Mouse (Mus musculus) heart, postnatal 0 days (tissue): Measurements from ENCODE around the gene Nabp2. TPM values are rescaled to one million over a fixed set of nuclear protein-coding genes. Genes with fewer than 3 reads are reported as not detected.

Source experiments
- ATAC-seq: fragments of 200-750 bp; cut with Nextera tagmentation; 2 replicates; pipeline ENCODE4 v1.8.0; 2017; ENCODE audit warnings: low read depth, moderate number of reproducible peaks, moderate library complexity; ENCODE audit not compliant: insufficient read depth
- DNase-seq: peaks from one replicate; pipeline ENCODE4 v3.0.0-alpha.2; 2016; ENCODE audit warnings: low spot score
- H3K27ac ChIP-seq: fragments of 300-500 bp; sonication (generic); 2 replicates; pipeline ENCODE4 v1.5.1; 2014; ENCODE audit warnings: low read depth, mild to moderate bottlenecking
- H3K27me3 ChIP-seq: fragments of 300-500 bp; sonication (generic); 2 replicates; pipeline ENCODE4 v1.6.1; 2014; ENCODE audit warnings: low read length, mixed read lengths; ENCODE audit not compliant: control insufficient read depth, insufficient read depth
- H3K36me3 ChIP-seq: fragments of 300-500 bp; sonication (generic); replicated peaks from 2 replicates; pipeline ENCODE4 v1.6.1; 2014; ENCODE audit warnings: low read length, mixed read lengths; ENCODE audit not compliant: control insufficient read depth, insufficient read depth
- H3K4me1 ChIP-seq: fragments of 300-500 bp; sonication (generic); 2 replicates; pipeline ENCODE4 v1.6.1; 2014; ENCODE audit warnings: antibody characterized with exemption; ENCODE audit not compliant: control insufficient read depth, insufficient read depth
- H3K4me2 ChIP-seq: fragments of 300-500 bp; sonication (generic); 2 replicates; pipeline ENCODE4 v1.6.1; 2014; ENCODE audit warnings: low read depth, mild to moderate bottlenecking, low read length, moderate library complexity
- H3K4me3 ChIP-seq: fragments of 300-500 bp; sonication (generic); 2 replicates; pipeline ENCODE4 v1.5.1; 2014; ENCODE audit warnings: low read depth, low read length
- H3K9ac ChIP-seq: fragments of 300-500 bp; sonication (generic); replicated peaks from 2 replicates; pipeline ENCODE4 v1.6.1; 2014; ENCODE audit warnings: low read depth, low read length, mixed read lengths
- H3K9me3 ChIP-seq: fragments of 300-500 bp; sonication (generic); replicated peaks from 2 replicates; pipeline ENCODE4 v1.6.1; 2016; ENCODE audit warnings: low read length; ENCODE audit not compliant: control insufficient read depth
- CTCF ChIP-seq: IDR thresholded peaks from 2 replicates; pipeline ENCODE4 v1.5.1; 2016; ENCODE audit warnings: antibody characterized with exemption, control low read depth, low read depth
- EP300 ChIP-seq: IDR thresholded peaks from 2 replicates; pipeline ENCODE4 v1.6.1; 2016; ENCODE audit warnings: antibody characterized with exemption, low read depth
- WGBS: fragments of 180-500 bp; shearing (Covaris S2); extraction: QIAGEN DNeasy Blood & Tissue Kit; methylation state at CpG from one replicate; pipeline ENCODE4 v1.1.7; 2014; 5-methylcytosine and 5-hydroxymethylcytosine counted together
- polyA plus RNA-seq: library from polyadenylated mRNA; unstranded; fragments of >200 nt; fragmentation: Nextera tagmentation; extraction: Ambion mirVana; gene quantifications from 2 replicates; pipeline ENCODE4 v1.2.1, GENCODE M21; 2015
- total RNA-seq: library from RNA; depleted of rRNA; stranded (reverse); fragments of >200 nt; gene quantifications from 2 replicates; pipeline ENCODE4 v1.2.3, GENCODE M21; 2014; ENCODE audit warnings: low replicate concordance

The Nabp2 gene
- total and polyA plus RNA-seq, 2 experiments from 2014 or later = 28.1 to 55.5 TPM

- ATAC-seq = peak; percentile 64
- TF ChIP-seq CTCF (no peak), EP300 (no peak)
- peak; percentile 31 for DNase-seq
- peak overlapping the region; percentile 81 for H3K4me3 ChIP-seq
- H3K9me3 ChIP-seq = no peaks in the 10 kb centered on the region
- H3K36me3 ChIP-seq = peaks cover 20% of the 10 kb centered on the region
- peak overlapping the region; percentile 85 for H3K27ac ChIP-seq
- no peaks in the 10 kb centered on the region for H3K27me3 ChIP-seq
- H3K4me1 ChIP-seq = peaks cover 8% of the 10 kb centered on the region; the same call in 1 of the 2 replicates
- H3K4me2 ChIP-seq = peak overlapping the region; percentile 65
- H3K9ac ChIP-seq = peak overlapping the region; percentile 89
- under 1% methylated on average over 29 of the region's 29 CpGs for WGBS
Observed at GRCm38 (mm10) chr10:128458348-128458718, 47.0 kb upstream of the Nabp2 start.

- Histone ChIP-seq H3K27me3 (no peaks in the 10 kb centered on the region), H3K27ac (no peak overlapping the region), H3K9me3 (no peaks in the 10 kb centered on the region), H3K4me3 (no peak overlapping the region), H3K36me3 (peaks cover 14% of the 10 kb centered on the region), H3K9ac (no peak overlapping the region), H3K4me1 (peaks cover 8% of the 10 kb centered on the region; the same call in 1 of the 2 replicates), H3K4me2 (no peak overlapping the region)
- 90% methylated on average over 6 of the region's 6 CpGs for WGBS
- DNase-seq (no peak), ATAC-seq (no peak)
- TF ChIP-seq CTCF (no peak), EP300 (no peak)
Observed at GRCm38 (mm10) chr10:128457676-128458075, 46.4 kb upstream of the Nabp2 start.

- peak; percentile 70 for TF ChIP-seq CTCF
- no peak for TF ChIP-seq EP300
- Histone ChIP-seq H3K9ac (no peak overlapping the region), H3K4me1 (peaks cover 2% of the 10 kb centered on the region; the same call in 1 of the 2 replicates), H3K36me3 (no peaks in the 10 kb centered on the region), H3K9me3 (no peaks in the 10 kb centered on the region), H3K4me2 (peak overlapping the region; percentile 10; the same call in 1 of the 2 replicates), H3K27me3 (no peaks in the 10 kb centered on the region), H3K4me3 (no peak overlapping the region), H3K27ac (no peak overlapping the region)
- DNase-seq (peak; percentile 84), ATAC-seq (no peak)
- 2% methylated on average over 6 of the region's 6 CpGs for WGBS
Observed at GRCm38 (mm10) chr10:128455280-128455679, 44.0 kb upstream of the Nabp2 start.

- Histone ChIP-seq H3K9ac (no peak overlapping the region), H3K27ac (no peak overlapping the region), H3K9me3 (no peaks in the 10 kb centered on the region), H3K4me3 (no peak overlapping the region), H3K36me3 (no peaks in the 10 kb centered on the region), H3K4me2 (no peak overlapping the region), H3K27me3 (no peaks in the 10 kb centered on the region), H3K4me1 (no peaks in the 10 kb centered on the region)
- no peak for TF ChIP-seq EP300
- TF ChIP-seq CTCF = no peak
- ATAC-seq (no peak), DNase-seq (no peak)
- 70% methylated on average over 3 of the region's 3 CpGs for WGBS
Observed at GRCm38 (mm10) chr10:128454471-128454870, 43.2 kb upstream of the Nabp2 start.

- H3K9ac ChIP-seq = no peak overlapping the region
- no peak overlapping the region for H3K4me3 ChIP-seq
- H3K36me3 ChIP-seq = no peaks in the 10 kb centered on the region
- TF ChIP-seq CTCF = no peak
- TF ChIP-seq EP300 = no peak
- H3K4me1 ChIP-seq = no peaks in the 10 kb centered on the region
- no peak overlapping the region for H3K27ac ChIP-seq
- no peak overlapping the region for H3K4me2 ChIP-seq
- no peak for ATAC-seq
- DNase-seq = no peak
- no peaks in the 10 kb centered on the region for H3K9me3 ChIP-seq
- WGBS = 71% methylated on average over 6 of the region's 6 CpGs
- H3K27me3 ChIP-seq = no peaks in the 10 kb centered on the region
Observed at GRCm38 (mm10) chr10:128451014-128451413, 39.7 kb upstream of the Nabp2 start.

- Histone ChIP-seq H3K9me3 (no peaks in the 10 kb centered on the region), H3K4me3 (no peak overlapping the region), H3K9ac (no peak overlapping the region), H3K27ac (no peak overlapping the region), H3K36me3 (peaks cover 7% of the 10 kb centered on the region; the same call in 1 of the 2 replicates), H3K4me1 (no peaks in the 10 kb centered on the region), H3K4me2 (no peak overlapping the region), H3K27me3 (no peaks in the 10 kb centered on the region)
- no peak for DNase-seq
- TF ChIP-seq CTCF (no peak), EP300 (no peak)
- WGBS = 61% methylated on average over 4 of the region's 4 CpGs
- ATAC-seq = no peak
Observed at GRCm38 (mm10) chr10:128445407-128445806, 34.1 kb upstream of the Nabp2 start.
